Mouse (Mus musculus) layer of hippocampus, adult 9-11 months (tissue): ENCODE measurements at regions not wholly inside any gene's neighbourhood (a gene's known extent, or its start where the extent isn't known, plus 50 kb on each side); places are given as distances from the start of the nearest gene placed in this dataset.
"Not testable (repeated sequence)": the region's sequence is repeated elsewhere in the genome, so short reads cannot be mapped to it uniquely, and the experiment has no call there.

ENCODE experiments used
- DNase-seq: peaks from one replicate; pipeline ENCODE4 v3.0.0; 2022

DNA sequence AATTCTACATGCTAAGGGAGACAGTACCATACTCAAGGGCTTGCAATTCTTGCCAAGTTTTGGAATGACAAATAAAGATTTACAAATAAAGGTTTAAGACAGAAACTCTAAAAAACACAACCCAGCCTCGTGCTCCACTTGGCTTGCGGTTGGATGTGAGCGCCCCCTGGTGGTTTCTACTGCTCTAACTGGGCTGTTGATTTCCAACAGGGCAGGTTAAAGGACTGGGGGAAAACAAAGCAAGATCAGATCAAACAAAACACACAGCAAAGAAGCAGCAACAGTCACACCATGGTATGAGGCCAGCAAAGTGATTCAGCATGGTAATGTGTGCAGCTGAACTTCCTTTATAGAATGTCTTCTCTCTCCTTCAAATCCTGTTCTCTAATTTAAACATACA, 339.2 kb downstream of the Adam3 start:
- DNase-seq, result no peak

DNA sequence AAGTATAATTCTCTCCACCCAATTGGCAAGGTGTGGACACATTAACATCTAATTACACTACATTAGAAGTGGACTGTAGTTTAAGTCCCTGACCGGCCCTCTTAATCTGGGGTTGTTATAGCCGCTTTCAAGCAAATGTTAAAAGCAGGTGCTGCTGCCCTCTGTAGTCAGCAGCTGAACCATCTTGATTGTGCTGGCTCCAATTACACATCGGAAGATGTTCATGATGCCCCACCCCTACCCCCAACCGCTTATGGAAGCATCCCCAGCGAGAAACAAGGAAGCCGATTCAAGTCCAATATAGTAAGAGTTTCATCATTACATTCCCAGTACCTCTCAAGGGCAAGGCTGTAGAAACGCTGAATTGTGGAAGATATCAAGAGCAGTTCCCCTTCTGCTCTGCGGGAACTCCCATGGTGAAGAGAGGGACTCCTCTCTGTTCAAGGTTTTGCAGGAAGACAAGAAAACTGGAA, 341.7 kb downstream of the Adam3 start:
- DNase-seq, result no peak

DNA sequence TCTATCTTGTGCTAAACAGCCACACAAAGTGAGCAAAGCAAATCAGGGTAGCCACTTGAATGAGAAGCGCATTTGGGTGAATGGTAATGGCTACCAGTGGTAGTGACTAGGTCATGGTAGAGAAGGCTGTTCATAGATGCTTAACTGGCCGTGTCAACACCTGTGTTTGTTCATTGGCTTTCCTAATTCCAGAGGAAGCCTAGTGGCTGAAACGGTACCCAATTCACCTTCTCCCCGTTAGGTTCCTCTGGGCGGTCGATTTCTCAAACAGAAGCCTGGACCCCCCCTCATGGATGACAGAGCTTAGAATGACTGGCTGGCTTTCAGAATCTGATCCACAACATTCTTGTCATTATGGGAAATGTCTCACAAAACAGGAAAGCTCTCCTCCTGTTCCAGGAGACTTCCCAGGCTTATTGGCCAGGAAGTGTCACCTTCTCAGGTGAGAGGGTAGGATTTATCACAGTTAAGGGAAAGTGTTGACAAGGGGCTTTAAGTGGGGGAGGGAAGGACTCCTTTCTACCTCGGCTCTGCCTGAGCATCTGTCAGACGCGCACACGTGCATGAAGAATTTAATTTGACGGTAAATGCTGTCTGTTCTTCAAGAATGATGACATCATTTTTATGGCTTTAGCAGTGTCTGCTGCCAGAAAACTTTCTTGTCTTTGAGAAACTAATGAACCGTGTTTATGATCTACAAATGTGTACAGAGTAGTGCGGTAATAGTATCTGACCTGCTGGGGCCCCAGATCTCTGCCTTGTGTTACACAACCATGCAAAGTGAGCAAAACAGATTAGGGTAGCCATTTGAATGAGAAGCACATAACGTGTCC, 342.3 kb downstream of the Adam3 start:
- no peak for DNase-seq

DNA sequence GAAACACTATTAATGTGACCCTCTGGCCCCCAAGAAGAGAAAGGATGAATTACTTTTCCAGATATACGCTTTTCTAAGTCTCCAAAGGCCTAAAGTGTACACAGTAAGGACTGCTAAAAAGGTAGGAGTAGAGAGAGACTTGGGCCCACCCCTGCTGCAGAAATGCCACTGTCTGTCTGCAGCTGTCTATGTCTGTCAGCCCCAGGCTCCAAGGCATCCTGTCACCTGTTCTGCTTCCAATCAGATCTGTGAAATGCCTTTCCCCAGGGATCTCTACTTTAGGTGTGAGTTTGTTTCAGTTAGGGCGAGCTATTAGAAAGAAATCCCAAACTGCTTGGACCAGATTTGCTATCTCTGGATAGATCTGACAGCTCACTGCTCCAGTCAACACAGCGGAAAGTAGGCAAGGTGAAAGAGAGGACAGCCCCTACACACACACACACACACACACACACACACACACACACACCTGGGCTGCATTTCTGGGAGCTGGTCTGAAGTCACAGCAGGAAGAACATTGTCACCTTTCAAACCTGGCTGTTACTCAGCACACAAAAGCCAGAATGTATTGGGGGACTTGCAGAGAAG, 343.9 kb downstream of the Adam3 start:
- no peak for DNase-seq

DNA sequence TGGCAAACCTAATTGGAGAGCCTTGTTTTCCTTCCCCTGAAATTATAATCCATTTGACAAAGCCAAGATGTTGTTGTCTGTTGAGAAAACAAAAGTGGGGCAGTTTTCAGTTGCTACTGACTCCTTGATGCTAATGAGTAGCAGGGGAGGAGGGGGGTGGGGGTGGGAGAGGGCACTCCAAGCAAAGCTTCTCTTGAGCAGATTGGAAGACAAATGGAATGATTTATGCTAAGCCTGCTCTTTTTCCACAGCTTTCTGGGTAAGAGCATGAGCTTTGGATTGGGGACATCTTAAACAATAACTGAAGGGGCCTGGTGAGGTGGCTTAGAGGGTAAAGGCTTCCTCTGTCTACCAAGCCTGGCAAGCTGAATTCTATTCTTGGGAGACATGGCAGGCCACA, 347.6 kb downstream of the Adam3 start:
- no peak for DNase-seq

DNA sequence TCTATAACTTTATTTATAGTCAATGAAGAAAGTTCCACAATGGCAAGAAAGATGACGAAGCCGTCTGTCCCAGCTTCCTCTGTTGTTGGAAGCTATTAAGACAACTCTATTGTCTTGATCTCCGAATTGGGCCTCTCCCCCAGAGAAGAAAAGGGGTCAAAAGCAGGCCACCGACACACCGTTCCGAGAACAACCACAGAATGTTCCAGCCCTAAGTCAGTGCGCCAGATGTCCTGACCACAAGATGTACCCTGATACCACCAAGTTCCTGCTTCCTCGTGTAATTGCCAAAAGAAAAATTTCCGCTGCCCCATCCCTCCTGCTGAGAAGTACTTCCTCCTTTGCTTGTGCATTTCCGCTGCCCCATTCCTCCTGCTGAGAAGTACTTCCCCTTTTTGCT, 348.8 kb downstream of the Adam3 start:
- not testable (repeated sequence) for DNase-seq

DNA sequence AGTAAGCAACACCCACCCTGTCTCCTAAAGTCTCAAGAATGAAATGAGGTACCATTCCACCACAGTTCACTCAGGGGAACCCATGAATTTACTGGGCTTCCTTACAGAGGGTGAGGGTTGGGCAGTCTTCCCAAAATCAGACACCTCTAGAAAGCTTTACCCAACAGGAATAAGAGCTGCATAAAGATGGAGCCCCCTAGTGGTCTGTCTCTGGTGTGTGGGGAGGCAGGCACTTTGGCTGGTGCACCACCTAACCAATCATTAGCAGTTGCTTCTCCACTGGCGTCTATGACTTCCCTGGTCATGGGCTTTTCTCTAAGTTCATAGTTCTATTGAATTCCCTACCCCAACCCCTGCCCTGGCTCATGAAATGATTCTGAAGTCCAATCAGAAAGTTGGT, 351.1 kb downstream of the Adam3 start:
- no peak for DNase-seq

DNA sequence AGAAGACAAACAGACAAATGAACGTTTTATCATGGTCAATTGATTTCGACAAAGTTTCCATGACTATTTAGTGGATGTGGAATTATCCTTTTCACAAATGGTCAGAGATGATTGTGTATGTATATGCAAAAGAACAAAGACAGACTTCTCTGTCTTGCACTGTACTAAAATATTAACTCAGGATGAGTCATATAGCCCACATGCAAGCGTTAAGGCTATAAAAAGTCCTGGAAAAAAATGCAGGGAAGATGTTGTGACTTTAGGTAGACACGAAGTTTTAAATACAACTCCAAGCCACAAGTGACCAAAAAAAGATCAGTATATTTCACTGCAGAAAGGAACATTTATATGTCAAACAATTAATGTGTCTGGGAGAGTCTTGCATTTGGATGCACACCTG, 353.6 kb downstream of the Adam3 start:
- DNase-seq, result no peak

DNA sequence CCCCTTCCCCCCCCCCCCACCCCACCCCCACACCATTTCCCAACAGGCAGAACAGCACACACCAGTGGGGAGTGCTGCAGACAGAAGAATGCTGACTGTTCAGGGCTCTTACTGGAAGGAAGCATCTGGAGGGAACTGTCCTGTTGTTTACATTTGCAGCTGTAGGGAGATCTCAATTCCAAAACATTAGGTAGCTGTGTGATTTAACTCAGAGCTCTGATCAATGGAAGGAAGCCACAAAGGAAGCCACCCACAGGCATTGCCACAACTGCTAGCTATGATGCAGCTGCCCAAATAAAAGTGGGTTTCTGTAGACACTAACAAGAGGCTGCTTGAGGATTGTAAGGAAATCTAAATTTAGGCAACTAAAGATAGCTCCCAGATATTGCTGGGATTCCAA, 359.7 kb downstream of the Adam3 start:
- DNase-seq, result no peak

DNA sequence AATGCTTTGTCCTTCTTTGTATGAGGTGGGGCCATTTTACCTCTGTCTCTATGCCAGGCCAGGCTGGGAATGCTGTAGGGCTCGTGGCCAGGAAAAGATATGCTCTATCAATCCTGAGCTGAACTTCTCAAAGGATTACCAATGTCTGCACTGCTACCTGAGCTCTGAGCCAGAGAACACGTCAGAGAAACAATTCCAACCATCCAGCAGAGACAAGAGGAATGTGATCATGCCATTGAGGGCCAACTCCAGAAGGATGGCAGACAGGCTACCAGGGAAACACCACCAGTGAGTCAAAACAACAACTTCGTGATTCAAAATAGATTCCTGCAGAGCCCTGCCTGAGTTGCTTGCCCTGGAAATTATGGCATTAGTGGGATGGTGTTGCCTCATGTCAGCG, 361.0 kb downstream of the Adam3 start:
- DNase-seq, result no peak

DNA sequence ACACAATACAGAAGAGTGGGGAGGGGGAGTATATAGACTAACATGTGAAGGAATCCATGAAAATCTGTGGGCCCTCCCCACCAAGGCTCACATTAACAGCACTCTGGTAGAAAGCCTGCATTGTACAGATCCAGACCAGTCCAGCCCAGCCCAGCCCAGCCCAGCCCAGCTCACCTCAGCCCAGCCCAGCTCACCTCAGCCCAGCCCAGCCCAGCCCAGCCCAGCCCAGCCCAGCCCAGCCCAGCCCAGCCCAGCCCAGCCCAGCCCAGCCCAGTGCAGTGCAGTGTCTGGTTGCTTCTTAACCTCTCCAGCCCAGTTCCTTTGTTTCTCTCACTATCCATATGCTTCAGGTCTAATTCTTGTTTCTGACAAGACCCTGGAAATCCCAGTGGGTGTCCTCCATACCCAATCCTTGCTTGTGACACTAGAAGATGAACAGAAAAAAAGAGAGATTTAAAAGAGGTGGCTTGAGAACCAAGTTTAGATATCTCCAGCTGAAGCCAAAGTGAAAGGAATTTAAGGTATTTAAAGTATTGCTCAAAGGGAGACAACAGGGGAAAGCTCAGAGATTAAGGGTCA, 366.5 kb downstream of the Adam3 start:
- DNase-seq, result no peak

DNA sequence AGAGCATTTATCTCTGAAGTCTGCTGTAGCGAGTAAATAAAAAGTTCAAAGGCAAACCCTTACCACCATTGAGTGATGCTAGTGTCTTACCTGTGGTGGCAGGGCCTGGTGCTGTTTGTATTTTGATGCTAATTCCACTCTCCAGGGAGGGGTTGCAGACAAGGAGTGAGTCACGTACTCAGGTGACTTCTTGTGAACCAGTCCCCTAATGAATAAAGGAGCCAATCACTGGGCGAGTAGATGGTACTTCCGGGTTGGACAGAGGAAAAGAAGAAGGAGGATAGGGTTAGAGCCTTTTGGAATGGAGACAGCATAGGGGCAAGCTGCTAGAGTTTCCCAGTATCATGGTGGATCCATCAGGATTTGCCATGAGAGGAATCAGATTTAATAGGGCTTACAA, 370.5 kb downstream of the Adam3 start:
- no peak for DNase-seq

DNA sequence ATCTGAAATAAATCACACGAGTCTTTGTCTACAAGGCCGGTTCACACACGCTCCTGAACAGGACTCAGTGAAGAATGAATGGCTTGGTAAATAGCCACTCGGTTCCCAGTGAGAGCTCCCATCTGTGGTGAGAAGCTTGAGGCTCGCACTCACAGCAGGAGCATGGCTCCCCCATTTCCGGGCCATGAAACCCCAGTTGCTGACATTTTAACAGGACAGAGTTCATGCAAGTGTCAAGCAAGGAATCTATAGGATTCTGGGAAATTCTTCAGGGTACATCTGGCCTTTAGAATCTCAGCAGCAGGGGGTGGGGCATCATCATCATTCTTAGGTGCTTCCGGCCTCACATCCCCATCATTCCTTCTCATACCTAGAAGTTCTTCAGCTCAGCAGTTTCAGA, 371.8 kb downstream of the Adam3 start:
- no peak for DNase-seq

DNA sequence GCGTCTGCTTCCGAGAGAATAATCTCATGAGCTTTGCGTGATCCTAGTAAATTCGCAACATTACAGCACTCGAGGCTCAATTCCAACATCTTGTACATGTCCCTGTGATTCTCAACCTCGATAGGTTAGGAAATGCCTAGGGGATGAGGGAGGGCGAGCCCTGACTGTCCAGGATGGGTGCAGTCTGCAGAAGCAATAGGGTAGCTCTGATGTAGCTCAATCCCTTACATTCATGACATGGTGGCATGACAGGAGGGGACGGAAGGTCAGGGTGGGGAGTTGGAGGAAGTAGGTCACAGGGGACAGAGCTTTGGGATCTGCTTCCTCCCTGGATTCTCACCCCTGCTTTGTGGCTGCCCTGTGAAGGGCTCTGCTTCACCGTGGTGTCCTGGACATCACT, 373.3 kb downstream of the Adam3 start:
- no peak for DNase-seq

DNA sequence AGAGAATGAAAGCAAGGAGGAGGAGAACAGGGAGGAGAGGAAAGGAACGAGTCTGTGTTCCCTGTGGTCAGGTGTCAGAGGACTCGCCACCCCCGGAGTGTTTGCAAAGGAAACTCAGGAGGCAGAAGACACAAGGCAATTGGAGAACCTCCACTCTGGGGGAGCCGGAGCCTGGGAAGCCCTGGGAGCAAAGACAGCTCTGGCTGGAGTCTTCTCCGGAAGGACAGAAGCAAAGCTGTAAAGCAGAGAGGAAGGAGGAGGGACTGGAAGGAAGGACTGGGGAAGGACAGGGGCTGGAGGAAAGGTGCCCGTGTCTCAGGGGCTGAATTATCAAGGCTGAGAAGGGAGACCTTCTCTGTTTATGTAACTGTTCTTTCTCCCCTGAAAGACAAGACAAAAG, 373.9 kb downstream of the Adam3 start:
- DNase-seq, result no peak

DNA sequence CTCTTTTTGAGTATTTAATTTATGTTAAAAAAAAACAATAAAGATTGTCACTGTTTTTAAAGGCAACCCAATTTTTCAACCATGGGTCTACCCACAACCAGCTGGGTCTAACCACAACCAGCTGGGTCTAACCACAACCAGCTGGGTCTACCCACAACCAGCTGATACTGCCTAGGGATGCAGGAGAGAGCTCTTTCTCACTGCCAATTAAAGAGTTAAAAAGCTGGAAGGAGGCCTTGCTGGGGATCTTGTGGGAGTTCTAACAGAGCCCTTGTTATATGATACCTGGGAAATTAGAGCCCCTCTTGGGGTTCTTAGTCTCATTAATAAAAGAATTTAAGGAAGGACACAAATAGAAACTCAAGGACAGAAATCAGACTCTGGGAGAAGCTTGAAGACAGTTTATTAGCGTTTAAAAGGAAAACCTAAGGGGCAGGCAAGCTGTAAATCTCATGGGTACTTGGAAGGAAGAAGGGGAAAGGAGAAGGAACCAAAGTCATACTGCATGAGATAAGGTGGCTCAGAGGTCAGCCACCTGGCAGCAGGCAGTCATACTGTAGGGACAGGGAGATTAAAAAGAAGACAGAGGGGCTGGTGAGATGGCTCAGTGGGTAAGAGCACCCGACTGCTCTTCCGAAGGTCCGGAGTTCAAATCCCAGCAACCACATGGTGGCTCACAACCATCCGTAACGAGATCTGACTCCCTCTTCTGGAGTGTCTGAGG, 379.1 kb downstream of the Adam3 start:
- no peak for DNase-seq

DNA sequence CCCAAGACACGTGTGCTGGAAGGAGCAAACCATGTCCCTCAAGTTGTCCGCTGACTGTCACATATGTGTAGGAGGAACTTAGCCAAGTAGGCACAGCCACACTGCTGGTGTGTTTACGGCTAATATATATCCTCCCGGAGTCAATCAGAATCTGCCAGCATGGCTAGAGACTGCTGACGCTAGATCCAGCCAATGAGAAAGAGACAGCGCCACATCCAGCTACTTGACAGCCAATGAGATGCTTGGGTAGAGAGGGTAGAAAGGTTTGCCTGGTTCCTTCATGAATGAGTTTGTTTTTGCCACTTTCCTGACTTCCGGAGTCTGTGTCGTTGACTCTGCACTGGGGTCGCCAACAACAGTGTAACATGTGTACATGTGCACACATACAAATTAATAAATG, 387.0 kb downstream of the Adam3 start:
- DNase-seq, result no peak

DNA sequence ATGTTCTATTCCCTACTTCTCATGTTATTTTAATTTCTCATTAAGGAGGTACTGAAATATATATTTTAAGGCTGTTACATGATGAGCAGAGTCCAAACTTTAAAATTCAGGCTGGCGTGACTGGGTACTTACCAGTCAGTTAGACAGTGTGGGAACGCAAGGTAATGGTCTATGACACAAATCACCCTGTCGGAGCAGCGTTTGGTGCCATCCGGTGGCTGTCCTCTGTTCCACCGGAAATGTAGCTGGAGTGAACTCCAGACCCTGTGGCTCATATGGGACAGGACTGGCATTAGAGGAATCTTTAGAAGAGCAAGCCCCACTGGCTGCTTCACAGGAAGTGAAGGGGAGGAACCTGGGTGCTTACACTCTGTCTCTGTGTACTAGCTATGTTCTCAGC, 388.0 kb downstream of the Adam3 start:
- DNase-seq, result no peak

DNA sequence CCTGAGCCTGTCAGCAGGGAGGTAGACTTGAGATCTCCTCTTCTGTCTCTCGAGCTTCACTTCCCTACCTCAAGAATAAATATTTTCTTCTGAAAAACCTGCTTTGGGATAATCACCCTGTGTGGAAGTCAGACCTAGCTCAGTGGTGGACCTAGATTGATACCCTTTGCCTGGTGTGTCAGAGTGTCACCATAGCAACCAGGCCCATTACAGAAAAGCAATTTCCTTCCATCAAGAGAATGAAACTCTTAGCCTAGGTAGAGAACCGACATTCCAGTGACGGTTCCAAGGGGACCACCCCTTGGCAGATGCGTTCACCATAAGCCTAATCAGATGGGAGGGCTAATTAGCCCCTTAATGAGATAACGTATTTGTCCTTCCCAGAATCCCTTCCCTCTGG, 389.9 kb downstream of the Adam3 start:
- DNase-seq, result no peak

DNA sequence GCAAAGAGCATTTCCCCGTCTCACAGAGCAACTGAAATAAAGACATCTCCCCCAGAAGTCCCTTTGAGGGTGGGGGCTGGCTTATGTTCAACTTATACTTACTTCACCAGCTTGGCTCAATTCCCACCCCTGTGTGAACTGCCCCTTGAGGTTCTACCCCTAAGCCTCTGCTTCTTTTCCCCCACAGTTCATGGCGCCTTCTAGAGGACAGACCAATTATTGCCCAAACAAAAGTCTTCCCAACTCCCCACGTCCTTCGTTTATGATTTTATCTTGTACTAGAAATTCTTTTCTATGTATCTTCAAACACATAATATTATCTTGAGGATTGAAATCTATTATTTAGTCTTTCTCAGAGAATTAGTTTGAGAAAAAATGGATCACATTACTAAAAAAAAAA, 391.9 kb downstream of the Adam3 start:
- DNase-seq, result no peak

DNA sequence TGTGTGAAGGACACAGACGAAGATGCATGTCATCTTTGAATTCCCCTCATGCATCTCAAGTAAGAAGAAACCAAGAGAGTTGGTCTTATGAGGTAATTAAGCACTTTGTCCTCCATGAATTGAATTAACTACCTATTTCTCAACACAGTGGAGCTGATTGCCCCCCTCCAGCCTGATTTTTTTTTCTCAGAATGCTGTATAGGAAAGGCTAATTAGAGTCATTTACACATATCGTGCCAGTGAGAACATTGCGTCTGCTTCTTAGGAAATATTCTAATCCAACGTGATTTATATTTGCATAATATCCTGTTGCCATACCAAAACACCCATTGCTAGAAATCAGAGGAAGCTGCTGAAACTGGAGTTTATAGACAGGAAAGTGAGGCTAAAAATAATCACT, 414.8 kb downstream of the Adam3 start:
- DNase-seq, result no peak

DNA sequence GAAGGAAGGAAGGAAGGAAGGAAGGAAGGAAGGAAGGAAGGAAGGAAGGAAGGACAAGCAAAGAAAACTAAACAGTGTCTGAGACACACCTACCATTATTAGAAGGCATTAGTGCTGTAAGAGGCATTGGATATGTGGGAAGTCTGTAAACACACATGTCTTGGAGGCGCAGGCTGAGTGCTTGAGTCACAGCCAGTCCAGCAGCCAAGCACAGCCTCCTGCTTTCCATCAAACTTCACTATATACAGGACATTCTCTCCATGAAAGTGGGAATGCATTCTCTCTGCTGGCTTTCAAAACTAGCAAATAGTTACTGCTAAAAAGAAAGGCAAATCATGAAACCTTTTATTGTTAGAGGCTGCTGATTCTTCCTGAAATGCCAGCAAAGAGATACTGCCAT, 431.1 kb downstream of the Adam3 start:
- DNase-seq, result no peak

DNA sequence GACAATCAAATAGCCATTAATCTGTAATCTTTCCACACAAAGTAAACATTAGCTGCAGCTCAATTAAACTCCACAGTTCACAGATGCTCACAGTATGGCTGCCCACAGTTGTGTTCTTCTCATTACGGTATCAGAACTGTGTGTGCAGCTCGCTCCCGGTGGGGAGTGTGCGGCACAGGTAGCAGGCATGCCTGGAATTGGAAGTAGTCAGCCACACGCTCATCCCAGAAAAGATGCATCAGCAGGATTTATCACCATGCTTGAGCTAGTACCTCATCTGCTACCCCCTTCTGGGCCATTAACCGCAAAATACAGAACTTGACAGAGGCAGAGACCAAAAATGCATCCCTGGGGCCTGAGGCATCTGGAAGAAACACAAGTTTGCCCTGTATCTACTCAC, 437.8 kb downstream of the Adam3 start:
- no peak for DNase-seq

DNA sequence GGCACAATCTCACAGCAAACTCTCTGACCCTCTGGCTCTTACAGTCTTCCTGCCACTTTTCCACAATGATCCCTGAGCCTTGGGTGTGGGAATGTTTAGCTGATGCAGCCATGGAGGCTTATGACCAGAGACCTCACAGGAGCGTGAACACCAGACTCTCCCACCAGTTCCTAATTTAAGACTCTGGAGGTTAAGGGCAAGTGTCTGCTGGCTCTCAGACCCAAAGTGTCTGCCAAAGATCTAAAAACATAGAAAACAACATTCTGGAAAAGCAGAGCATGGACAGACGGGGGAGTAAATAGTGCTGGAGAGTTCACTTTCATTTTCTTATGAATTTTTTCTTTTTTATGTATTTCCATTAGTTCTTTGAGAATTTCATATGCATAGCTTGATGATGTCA, 440.7 kb downstream of the Adam3 start:
- DNase-seq, result no peak
